Mouse (Mus musculus) neural tube, embryonic 14.5 days (tissue): Measurements from ENCODE around the gene Mybpc1. TPM values are rescaled to one million over a fixed set of nuclear protein-coding genes. Genes with fewer than 3 reads are reported as not detected.

Experiments
- ATAC-seq: fragments of 200-750 bp; cut with Nextera tagmentation; 2 replicates; pipeline ENCODE4 v1.8.0; 2017; ENCODE audit warnings: low read depth, mild to moderate bottlenecking, moderate TSS enrichment, moderate library complexity
- H3K27ac ChIP-seq: fragments of 300-500 bp; sonication (generic); 2 replicates; pipeline ENCODE4 v1.5.1; 2014; ENCODE audit warnings: low read depth, mild to moderate bottlenecking, control low read depth, low read length, moderate library complexity, mixed read lengths
- H3K27me3 ChIP-seq: fragments of 300-500 bp; sonication (generic); 2 replicates; pipeline ENCODE4 v1.6.1; 2014; ENCODE audit warnings: low read length; ENCODE audit not compliant: control insufficient read depth, insufficient read depth
- H3K36me3 ChIP-seq: fragments of 300-500 bp; sonication (generic); 2 replicates; pipeline ENCODE4 v1.6.1; 2014; ENCODE audit warnings: low read length, mixed read lengths; ENCODE audit not compliant: control insufficient read depth, insufficient read depth
- H3K4me1 ChIP-seq: fragments of 300-500 bp; sonication (generic); 2 replicates; pipeline ENCODE4 v1.6.1; 2014; ENCODE audit warnings: low read length; ENCODE audit not compliant: control insufficient read depth, insufficient read depth
- H3K4me2 ChIP-seq: fragments of 300-500 bp; sonication (generic); 2 replicates; pipeline ENCODE4 v1.6.1; 2014; ENCODE audit warnings: mild to moderate bottlenecking, low read depth, low read length, control low read depth
- H3K4me3 ChIP-seq: fragments of 300-500 bp; sonication (generic); 2 replicates; pipeline ENCODE4 v1.5.1; 2014; ENCODE audit warnings: low read depth, low read length, control low read depth, mixed read lengths
- H3K9ac ChIP-seq: fragments of 300-500 bp; sonication (generic); replicated peaks from 2 replicates; pipeline ENCODE4 v1.6.1; 2014; ENCODE audit warnings: low read depth, mild to moderate bottlenecking, control low read depth, low read length, mixed read lengths
- H3K9me3 ChIP-seq: fragments of 300-500 bp; sonication (generic); 2 replicates; pipeline ENCODE4 v1.6.1; 2016; ENCODE audit warnings: low read length; ENCODE audit not compliant: control insufficient read depth
- WGBS: fragments of 180-500 bp; shearing (Covaris S2); extraction: QIAGEN DNeasy Blood & Tissue Kit; methylation state at CpG from one replicate; pipeline ENCODE4 v1.1.7; 2014; 5-methylcytosine and 5-hydroxymethylcytosine counted together
- polyA plus RNA-seq: library from polyadenylated mRNA; unstranded; fragments of >200 nt; fragmentation: Nextera tagmentation; extraction: Ambion mirVana; gene quantifications from 2 replicates; pipeline ENCODE4 v1.2.1, GENCODE M21; 2014

The Mybpc1 gene
- polyA plus RNA-seq, result 2.0 and 2.3 TPM in 2 replicates

GRCm38 (mm10) chr10:88604943-88605342 lies at the start of gene Mybpc1:
TSS of gene Mybpc1 (minus strand) at chr10:88605152.
- H3K4me2 ChIP-seq, result peak within 1 kb of the TSS; percentile 36; the same call in 1 of the 2 replicates
- H3K9me3 ChIP-seq, result no peaks in the 10 kb centered on the region
- H3K4me1 ChIP-seq, result no peaks in the 10 kb centered on the region
- ATAC-seq, result peak; percentile 61; the same call in 1 of the 2 replicates
- H3K27me3 ChIP-seq, result no peaks in the 10 kb centered on the region
- H3K9ac ChIP-seq, result no peak within 1 kb of the TSS
- H3K36me3 ChIP-seq, result no peaks in the 10 kb centered on the region
- no peak within 1 kb of the TSS for H3K4me3 ChIP-seq
- WGBS, result 24% methylated on average over 16 of the region's 16 CpGs
- no peak within 1 kb of the TSS for H3K27ac ChIP-seq

DNA sequence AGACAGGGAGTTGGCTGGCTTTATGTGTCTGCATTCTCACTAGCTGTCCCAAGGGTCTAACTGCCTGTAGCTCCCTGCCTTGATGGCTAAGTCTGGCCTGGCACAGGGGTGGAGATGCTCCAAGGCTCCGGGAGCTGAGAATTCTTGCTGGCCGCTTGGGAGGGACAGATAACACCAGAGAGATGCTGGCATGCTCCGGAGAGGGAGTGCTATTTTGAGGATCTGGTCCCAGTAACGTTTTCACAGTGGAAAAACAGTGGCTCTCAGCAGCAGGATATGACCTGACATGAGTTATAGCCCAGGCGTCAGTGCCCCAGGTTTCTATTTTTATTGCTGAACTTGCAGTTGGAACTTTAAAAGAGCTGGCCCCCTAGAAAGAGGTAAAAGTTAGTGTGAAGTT lies 40.5 kb upstream of the Mybpc1 start:
- Histone ChIP-seq H3K27ac (no peak overlapping the region), H3K9me3 (no peaks in the 10 kb centered on the region), H3K36me3 (no peaks in the 10 kb centered on the region), H3K4me2 (no peak overlapping the region), H3K4me1 (no peaks in the 10 kb centered on the region), H3K9ac (no peak overlapping the region), H3K4me3 (no peak overlapping the region), H3K27me3 (no peaks in the 10 kb centered on the region)
- 68% methylated on average over 5 of the region's 5 CpGs for WGBS
- no peak for ATAC-seq

GRCm38 (mm10) chr10:88631330-88631953 lies 26.5 kb upstream of the Mybpc1 start:
- H3K27me3 ChIP-seq, result no peaks in the 10 kb centered on the region
- no peak overlapping the region for H3K9ac ChIP-seq
- no peaks in the 10 kb centered on the region for H3K36me3 ChIP-seq
- H3K9me3 ChIP-seq, result no peaks in the 10 kb centered on the region
- 88% methylated on average over 10 of the region's 10 CpGs for WGBS
- H3K27ac ChIP-seq, result no peak overlapping the region
- no peak for ATAC-seq
- no peak overlapping the region for H3K4me2 ChIP-seq
- H3K4me3 ChIP-seq, result no peak overlapping the region
- no peaks in the 10 kb centered on the region for H3K4me1 ChIP-seq

- 94% methylated on average over 2 of the region's 2 CpGs for WGBS
- Histone ChIP-seq H3K36me3 (no peaks in the 10 kb centered on the region), H3K4me2 (no peak overlapping the region), H3K9me3 (no peaks in the 10 kb centered on the region), H3K4me1 (no peaks in the 10 kb centered on the region), H3K4me3 (no peak overlapping the region), H3K27me3 (no peaks in the 10 kb centered on the region), H3K9ac (no peak overlapping the region), H3K27ac (no peak overlapping the region)
- ATAC-seq, result no peak
These were observed 25.8 kb upstream of the Mybpc1 start for GRCm38 (mm10) chr10:88630663-88631329.

- ATAC-seq, result peak; percentile 65; the same call in 1 of the 2 replicates
- Histone ChIP-seq H3K9me3 (no peaks in the 10 kb centered on the region), H3K27ac (no peak overlapping the region), H3K4me1 (no peaks in the 10 kb centered on the region), H3K4me3 (no peak overlapping the region), H3K36me3 (no peaks in the 10 kb centered on the region), H3K4me2 (no peak overlapping the region), H3K9ac (no peak overlapping the region), H3K27me3 (no peaks in the 10 kb centered on the region)
- 51% methylated on average over 4 of the region's 4 CpGs for WGBS
These were observed 22.1 kb upstream of the Mybpc1 start for GRCm38 (mm10) chr10:88627052-88627451.

- Histone ChIP-seq H3K9ac (no peak overlapping the region), H3K27ac (no peak overlapping the region), H3K36me3 (no peaks in the 10 kb centered on the region), H3K4me1 (no peaks in the 10 kb centered on the region), H3K4me3 (no peak overlapping the region), H3K4me2 (no peak overlapping the region), H3K9me3 (no peaks in the 10 kb centered on the region), H3K27me3 (no peaks in the 10 kb centered on the region)
- WGBS, result 75% methylated on average over 3 of the region's 3 CpGs
- ATAC-seq, result no peak
These were observed 21.2 kb upstream of the Mybpc1 start for GRCm38 (mm10) chr10:88626176-88626575.

DNA sequence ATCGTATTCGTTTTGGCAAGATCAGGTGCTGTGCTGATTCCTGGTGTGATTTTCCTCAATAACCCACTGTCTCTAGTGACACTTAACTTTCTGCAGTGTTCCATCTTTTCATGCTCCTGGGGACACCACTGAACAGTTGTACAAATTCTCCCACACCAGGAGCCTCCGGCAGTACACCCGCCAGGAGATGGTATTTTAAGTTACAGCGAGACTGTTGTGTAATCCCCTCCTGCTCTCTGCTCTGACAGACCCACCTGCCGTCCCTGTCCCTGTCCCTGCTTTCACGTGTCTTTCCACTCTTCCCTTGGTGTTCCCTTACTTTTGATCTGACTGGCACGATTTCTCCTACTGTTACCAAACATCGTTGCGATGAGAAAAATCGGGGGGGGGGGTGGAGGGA lies 19.3 kb upstream of the Mybpc1 start:
- Histone ChIP-seq H3K4me3 (no peak overlapping the region), H3K4me2 (no peak overlapping the region), H3K27me3 (no peaks in the 10 kb centered on the region), H3K9me3 (no peaks in the 10 kb centered on the region), H3K9ac (no peak overlapping the region), H3K36me3 (no peaks in the 10 kb centered on the region), H3K4me1 (no peaks in the 10 kb centered on the region), H3K27ac (no peak overlapping the region)
- 89% methylated on average over 11 of the region's 11 CpGs for WGBS
- ATAC-seq, result no peak

DNA sequence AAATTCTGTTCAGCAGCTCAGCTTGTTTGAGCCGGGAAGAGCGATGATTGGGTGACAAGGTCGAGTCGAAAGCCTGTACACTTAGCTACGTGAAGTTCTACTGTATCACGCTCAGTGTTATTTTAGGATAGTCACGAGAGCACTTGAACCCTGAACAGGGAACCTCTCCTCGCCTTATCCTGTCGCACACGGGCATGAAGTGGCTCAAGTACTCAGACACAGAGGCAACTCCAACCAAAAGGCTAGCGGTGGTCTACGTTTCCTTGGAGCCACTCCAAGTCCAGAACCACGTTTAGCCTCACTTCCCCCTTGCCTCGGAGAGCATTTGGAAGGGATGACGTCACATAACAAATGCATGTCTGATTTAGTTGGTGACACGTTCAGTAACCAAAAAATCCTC lies 17.7 kb upstream of the Mybpc1 start:
- 94% methylated on average over 16 of the region's 16 CpGs for WGBS
- H3K27me3 ChIP-seq, result no peaks in the 10 kb centered on the region
- H3K36me3 ChIP-seq, result no peaks in the 10 kb centered on the region
- no peak overlapping the region for H3K4me2 ChIP-seq
- no peaks in the 10 kb centered on the region for H3K9me3 ChIP-seq
- H3K4me3 ChIP-seq, result no peak overlapping the region
- no peaks in the 10 kb centered on the region for H3K4me1 ChIP-seq
- H3K27ac ChIP-seq, result no peak overlapping the region
- H3K9ac ChIP-seq, result no peak overlapping the region
- ATAC-seq, result no peak

DNA sequence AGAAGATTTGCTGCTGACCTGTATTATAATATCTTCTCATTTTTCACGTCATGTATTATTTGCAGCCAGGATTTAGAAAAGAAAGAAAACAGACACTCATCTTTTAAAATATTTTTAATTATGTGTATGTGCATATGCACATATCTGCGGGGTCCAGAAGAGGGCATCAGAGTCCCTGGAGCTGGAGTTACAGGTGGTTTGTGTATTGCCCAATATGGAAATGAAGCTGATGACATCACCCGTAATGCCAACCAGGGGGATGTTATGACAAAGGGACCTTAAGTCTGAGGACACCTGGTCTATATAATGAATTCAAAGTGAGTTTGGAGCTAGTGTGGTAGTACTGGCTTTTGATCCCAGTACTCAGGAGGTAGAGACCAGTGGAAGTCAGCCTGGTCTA lies 15.9 kb upstream of the Mybpc1 start:
- 94% methylated on average over 3 of the region's 3 CpGs for WGBS
- ATAC-seq, result no peak
- Histone ChIP-seq H3K4me2 (no peak overlapping the region), H3K9ac (no peak overlapping the region), H3K27ac (no peak overlapping the region), H3K36me3 (no peaks in the 10 kb centered on the region), H3K9me3 (no peaks in the 10 kb centered on the region), H3K27me3 (no peaks in the 10 kb centered on the region), H3K4me3 (no peak overlapping the region), H3K4me1 (no peaks in the 10 kb centered on the region)
